Mouse (Mus musculus) stomach, embryonic 14.5 days (tissue): ENCODE results near the gene Nom1. TPM values are rescaled to one million over a fixed set of nuclear protein-coding genes. Genes with fewer than 3 reads are reported as not detected.
"Not testable (repeated sequence)": the region's sequence is repeated elsewhere in the genome, so short reads cannot be mapped to it uniquely, and the experiment has no call there.

Experiments used
- ATAC-seq: fragments of 200-750 bp; cut with Nextera tagmentation; 2 replicates; pipeline ENCODE4 v1.8.0; 2017; ENCODE audit warnings: low read depth, moderate TSS enrichment; ENCODE audit not compliant: insufficient number of reproducible peaks, insufficient read depth, low FRiP score
- H3K27ac ChIP-seq: fragments of 300-500 bp; sonication (generic); 2 replicates; pipeline ENCODE4 v1.5.1; 2014; ENCODE audit warnings: mild to moderate bottlenecking, low read length, moderate library complexity, mixed read lengths
- H3K27me3 ChIP-seq: fragments of 300-500 bp; sonication (generic); 2 replicates; pipeline ENCODE4 v1.6.1; 2014; ENCODE audit warnings: low read length, control low read depth, mixed read lengths; ENCODE audit not compliant: control insufficient read depth, insufficient read depth
- H3K36me3 ChIP-seq: fragments of 300-500 bp; sonication (generic); 2 replicates; pipeline ENCODE4 v1.6.1; 2014; ENCODE audit warnings: mild to moderate bottlenecking, control low read depth, low read length, moderate library complexity, mixed read lengths; ENCODE audit not compliant: control insufficient read depth, insufficient read depth
- H3K4me1 ChIP-seq: fragments of 300-500 bp; sonication (generic); 2 replicates; pipeline ENCODE4 v1.6.1; 2014; ENCODE audit warnings: low read length, control low read depth, mixed read lengths; ENCODE audit not compliant: control insufficient read depth, insufficient read depth
- H3K4me2 ChIP-seq: fragments of 300-500 bp; sonication (generic); replicated peaks from 2 replicates; pipeline ENCODE4 v1.6.1; 2014; ENCODE audit warnings: low read depth, low read length, control low read depth
- H3K4me3 ChIP-seq: fragments of 300-500 bp; sonication (generic); 2 replicates; pipeline ENCODE4 v1.5.1; 2014; ENCODE audit warnings: low read depth, low read length, control low read depth
- H3K9ac ChIP-seq: fragments of 300-500 bp; sonication (generic); replicated peaks from 2 replicates; pipeline ENCODE4 v1.6.1; 2014; ENCODE audit warnings: low read depth, mild to moderate bottlenecking, control low read depth, low read length, moderate library complexity, mixed read lengths
- H3K9me3 ChIP-seq: fragments of 300-500 bp; sonication (generic); 2 replicates; pipeline ENCODE4 v1.6.1; 2016; ENCODE audit warnings: low read depth, low read length, control low read depth; ENCODE audit not compliant: control insufficient read depth
- WGBS: fragments of 180-500 bp; shearing (Covaris S2); extraction: QIAGEN DNeasy Blood & Tissue Kit; methylation state at CpG from one replicate; pipeline ENCODE4 v1.1.7; 2014; 5-methylcytosine and 5-hydroxymethylcytosine counted together
- polyA plus RNA-seq: library from polyadenylated mRNA; unstranded; fragments of >200 nt; fragmentation: Nextera tagmentation; extraction: Ambion mirVana; gene quantifications from 2 replicates; pipeline ENCODE4 v1.2.1, GENCODE M21; 2014

Gene Nom1
- polyA plus RNA-seq, 1 experiment from 2014 or later = 19.0 TPM

DNA sequence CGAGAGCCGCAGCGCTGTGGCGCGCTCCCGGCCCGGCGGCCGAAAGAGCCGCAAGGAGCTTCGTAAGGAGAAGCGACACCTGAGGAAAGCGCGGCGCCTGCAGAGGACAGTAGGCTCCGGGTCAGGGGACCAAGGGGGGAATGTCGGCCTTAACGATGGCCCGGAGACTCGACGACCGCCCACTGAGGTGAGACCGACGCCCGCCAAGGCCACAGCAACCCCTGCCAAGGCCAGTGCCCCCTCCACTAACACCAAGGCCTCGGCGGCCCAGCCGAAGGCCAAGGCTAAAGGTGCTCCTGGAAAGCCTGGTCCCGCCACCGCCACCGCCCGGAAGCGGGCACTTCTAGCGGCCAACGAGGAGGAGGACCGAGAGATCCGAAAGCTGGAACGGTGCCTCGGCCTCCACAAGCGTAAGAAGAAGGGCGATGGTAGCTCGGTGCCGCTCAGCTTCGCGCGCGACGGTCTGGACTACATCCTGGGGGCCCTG lies 451 bp downstream of the Nom1 start:
- Histone ChIP-seq H3K9me3 (no peaks in the 10 kb centered on the region), H3K27me3 (no peaks in the 10 kb centered on the region), H3K4me2 (peak overlapping the region; percentile 91), H3K4me3 (peak overlapping the region; percentile 92), H3K4me1 (peaks cover 17% of the 10 kb centered on the region), H3K36me3 (peaks cover 27% of the 10 kb centered on the region; the same call in 1 of the 2 replicates), H3K9ac (peak overlapping the region; percentile 85), H3K27ac (peak overlapping the region; percentile 59; the same call in 1 of the 2 replicates)
- peak; percentile 35; the same call in 1 of the 2 replicates for ATAC-seq
- WGBS = under 1% methylated on average over 48 of the region's 48 CpGs

DNA sequence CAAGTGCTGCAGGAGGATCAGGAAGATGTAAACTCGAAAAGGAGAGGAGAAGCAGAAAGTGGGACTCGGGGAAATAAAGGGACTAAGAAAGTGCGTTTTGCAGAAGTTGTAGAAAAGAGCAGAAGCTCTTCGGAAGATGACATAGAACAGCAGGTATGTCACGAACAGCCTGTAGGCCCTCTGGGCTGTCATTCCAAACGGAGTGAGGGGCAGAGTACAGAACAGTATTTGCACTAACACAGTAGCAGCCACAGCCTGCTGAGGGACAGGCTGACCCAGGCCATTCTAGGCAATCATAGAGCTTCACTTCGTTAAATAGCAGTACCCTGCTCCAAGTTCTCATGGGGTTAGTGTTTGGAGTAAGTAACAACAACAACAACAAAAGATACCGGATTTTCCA lies 1.0 kb downstream of the Nom1 start:
- Histone ChIP-seq H3K4me3 (peak overlapping the region; percentile 92), H3K9ac (peak overlapping the region; percentile 85), H3K27ac (no peak overlapping the region), H3K36me3 (peaks cover 30% of the 10 kb centered on the region), H3K27me3 (no peaks in the 10 kb centered on the region), H3K4me1 (peaks cover 17% of the 10 kb centered on the region), H3K4me2 (peak overlapping the region; percentile 91), H3K9me3 (no peaks in the 10 kb centered on the region)
- ATAC-seq = no peak
- 41% methylated on average over 8 of the region's 8 CpGs for WGBS

DNA sequence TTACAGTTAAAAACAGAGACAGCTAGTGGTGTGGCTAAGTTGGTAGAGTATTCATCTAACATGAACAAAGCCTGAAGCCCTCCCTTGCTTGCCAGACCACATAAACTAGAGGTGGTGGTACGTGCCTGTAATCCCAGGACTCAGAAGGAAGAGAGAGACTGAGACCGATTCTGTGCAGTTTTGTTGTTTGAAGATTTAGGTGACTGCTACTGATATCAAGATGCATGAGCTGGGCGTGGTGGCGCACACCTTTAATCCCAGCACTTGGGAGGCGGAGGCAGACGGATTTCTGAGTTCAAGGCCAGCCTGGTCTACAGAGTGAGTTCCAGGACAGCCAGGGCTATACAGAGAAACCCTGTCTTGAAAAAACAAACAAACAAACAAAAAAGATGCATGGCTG lies 2.3 kb downstream of the Nom1 start:
- not testable (repeated sequence) for ATAC-seq, H3K4me2 ChIP-seq, H3K4me3 ChIP-seq, H3K9ac ChIP-seq, H3K27ac ChIP-seq, H3K27me3 ChIP-seq, H3K9me3 ChIP-seq
- 90% methylated on average over 6 of the region's 6 CpGs for WGBS
- Histone ChIP-seq H3K4me1 (peaks cover 17% of the 10 kb centered on the region), H3K36me3 (peaks cover 42% of the 10 kb centered on the region)

DNA sequence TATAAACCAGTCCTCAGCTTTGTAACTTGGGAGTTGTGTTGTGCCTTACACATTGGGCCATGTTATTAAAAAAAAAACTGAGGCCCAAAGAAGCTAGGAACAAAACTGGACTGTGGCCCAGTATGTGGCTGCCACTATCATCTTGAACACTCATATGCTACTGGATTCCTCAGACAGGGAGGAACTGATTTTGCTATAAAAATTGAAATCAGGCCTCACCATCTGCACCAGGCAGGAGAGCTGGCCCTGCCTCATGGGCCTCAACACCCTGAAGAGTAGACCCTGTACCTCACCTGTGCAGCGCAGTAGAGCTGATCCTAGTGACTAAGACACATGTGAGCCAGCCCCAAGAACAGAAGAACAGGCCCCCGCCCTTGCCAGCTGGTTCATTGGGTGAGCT lies 10.8 kb downstream of the Nom1 start:
- Histone ChIP-seq H3K9ac (no peak overlapping the region), H3K4me2 (no peak overlapping the region), H3K27me3 (no peaks in the 10 kb centered on the region), H3K4me3 (no peak overlapping the region), H3K36me3 (peaks cover 79% of the 10 kb centered on the region), H3K4me1 (no peaks in the 10 kb centered on the region), H3K27ac (no peak overlapping the region), H3K9me3 (no peaks in the 10 kb centered on the region)
- ATAC-seq = no peak
- WGBS = 96% methylated on average over 2 of the region's 2 CpGs

DNA sequence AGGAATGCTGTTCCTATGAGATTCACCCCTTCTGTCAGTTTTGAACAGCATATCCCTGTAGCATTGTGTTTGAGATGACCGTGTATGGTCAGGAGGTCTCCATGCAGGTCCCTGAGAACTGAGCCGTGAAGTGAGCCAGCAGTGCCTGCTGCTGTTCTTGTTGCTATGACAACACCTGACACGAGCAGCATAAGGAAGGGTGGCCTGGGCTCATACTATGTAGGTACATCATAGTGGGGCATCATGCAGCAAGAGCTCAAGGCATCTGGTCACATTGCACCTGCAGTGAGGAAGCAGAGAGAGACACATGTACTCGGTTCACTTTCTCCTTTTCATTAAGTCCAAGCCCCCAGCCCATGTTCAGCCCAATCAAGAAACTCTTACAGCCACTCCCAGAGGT lies 17.9 kb downstream of the Nom1 start:
- H3K9me3 ChIP-seq = no peaks in the 10 kb centered on the region
- H3K9ac ChIP-seq = no peak overlapping the region
- no peaks in the 10 kb centered on the region for H3K27me3 ChIP-seq
- peaks cover 38% of the 10 kb centered on the region for H3K36me3 ChIP-seq
- WGBS = 72% methylated on average over 4 of the region's 4 CpGs
- no peaks in the 10 kb centered on the region for H3K4me1 ChIP-seq
- ATAC-seq = no peak
- H3K4me2 ChIP-seq = no peak overlapping the region
- H3K4me3 ChIP-seq = no peak overlapping the region
- no peak overlapping the region for H3K27ac ChIP-seq

DNA sequence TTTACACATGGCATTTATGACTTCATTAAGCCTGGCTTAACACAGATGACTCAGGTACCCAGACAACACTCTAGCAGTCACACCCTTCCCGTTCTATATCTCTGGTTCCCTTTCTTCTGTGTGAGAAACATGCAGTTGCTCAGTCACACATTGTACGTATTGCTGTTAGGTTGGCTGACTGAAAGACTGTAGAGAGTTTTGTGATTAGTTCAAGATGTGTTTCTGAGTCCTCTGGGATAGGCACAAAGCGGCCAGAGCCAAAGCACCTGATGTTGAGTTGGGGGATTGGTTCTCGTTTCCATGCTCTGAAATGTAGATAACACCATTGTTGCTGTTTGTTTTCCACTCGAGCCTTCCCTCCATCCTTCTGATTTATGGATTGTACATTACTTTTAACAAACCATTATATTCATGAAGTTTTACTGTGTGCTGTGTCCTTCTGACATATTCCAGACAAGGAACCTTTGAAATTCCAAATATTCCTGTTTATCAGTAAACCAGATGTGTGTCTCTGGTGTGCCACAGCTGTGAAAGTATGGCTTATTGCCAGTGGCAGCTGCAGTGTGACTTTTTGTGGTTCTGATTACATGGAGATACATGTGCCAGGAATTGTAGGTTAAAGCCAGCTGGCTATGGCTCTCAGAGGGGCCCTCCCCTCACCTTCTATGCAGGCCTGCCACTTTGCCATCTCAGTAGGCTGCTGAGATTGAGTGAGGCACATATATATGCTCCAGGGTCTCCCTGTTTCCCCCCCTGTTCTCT lies 22.6 kb downstream of the Nom1 start:
- Histone ChIP-seq H3K4me1 (no peaks in the 10 kb centered on the region), H3K9me3 (no peaks in the 10 kb centered on the region), H3K27ac (no peak overlapping the region), H3K4me3 (no peak overlapping the region), H3K36me3 (peaks cover 17% of the 10 kb centered on the region), H3K27me3 (no peaks in the 10 kb centered on the region), H3K9ac (no peak overlapping the region), H3K4me2 (no peak overlapping the region)
- 67% methylated on average over 5 of the region's 5 CpGs for WGBS
- ATAC-seq = no peak

DNA sequence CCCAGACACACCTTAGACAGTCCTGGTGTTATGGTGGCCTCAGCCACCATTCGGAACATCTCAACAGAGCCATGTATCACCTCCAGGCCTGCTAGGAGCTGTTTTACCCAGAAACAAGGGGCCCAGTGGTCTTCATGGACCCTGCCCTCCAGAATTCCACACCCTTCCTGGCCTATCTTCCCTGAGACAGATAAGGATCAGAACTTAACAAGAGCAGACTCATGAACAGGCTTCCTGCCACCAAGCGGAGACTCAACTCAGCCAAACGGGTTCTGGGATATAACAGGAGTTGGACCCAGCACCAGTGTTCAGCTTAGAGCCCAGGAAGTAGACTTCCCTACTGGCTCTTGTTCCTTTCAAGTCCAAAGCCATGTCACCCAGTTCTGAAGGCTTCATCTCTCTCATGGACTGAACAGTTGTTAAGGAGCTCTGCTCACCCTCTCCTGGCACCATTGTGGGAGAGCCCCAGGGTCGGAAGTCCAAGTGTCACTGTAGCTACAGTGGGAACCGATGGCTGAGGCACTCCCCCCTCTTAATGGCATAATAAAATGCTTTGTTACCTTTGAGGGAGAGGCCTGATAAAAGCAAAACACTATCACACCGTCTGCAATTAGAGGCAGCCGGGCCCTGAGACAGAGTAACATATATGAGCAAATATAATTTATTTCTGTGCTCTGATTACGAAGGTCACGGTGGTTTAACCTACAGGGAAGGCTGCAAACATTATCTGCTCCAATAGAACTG lies 28.7 kb downstream of the Nom1 start:
- ATAC-seq = 0 out of 2 replicates have a peak, but pooled peaks have one; percentile 20

DNA sequence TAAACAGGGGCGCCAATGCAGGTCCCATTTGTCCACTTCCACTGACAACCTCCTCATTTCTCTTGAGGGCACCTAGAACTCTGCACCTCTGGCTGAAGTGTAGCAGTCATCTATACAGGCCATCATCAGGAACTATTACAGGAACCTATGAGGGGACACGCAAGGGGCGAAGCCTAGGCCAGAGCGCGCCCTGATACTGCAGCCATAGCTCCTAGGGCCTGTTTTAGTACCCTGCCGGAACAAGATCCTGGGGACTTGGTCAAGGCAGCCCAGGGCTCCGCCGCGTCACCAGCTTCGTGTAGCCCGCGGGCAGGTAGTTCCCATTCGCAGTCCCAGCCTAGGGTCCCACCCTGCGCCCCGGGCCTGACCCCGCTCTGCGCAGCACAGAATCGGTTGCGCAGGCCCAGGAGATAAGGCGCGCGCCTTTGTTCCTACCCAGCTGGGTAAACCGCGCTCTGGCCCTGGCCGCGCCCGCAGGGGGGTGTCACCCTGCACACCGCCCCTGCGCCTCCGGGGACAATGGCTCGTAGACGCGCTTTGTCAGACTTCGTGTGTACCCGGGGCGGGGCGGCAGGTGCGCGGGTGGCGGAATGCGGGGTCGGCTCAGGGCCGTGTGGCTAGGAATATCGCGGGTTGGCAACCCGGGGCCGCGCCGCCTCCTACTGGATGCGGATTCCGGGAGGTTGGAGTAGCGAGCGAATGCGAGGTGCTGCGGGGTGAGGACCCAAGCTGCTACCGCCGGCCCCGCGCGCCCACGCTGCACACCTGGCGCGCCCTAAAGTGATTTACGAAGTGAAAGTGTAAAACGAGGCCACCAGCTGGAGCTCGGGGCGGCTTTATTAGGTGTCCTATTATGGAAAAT lies 33.3 kb downstream of the Nom1 start:
- Histone ChIP-seq H3K4me1 (0 out of 2 replicates have a peak, but pooled peaks cover 3% of the 10 kb centered on the region), H3K9ac (no peak overlapping the region), H3K9me3 (no peaks in the 10 kb centered on the region), H3K27me3 (peaks cover 24% of the 10 kb centered on the region), H3K36me3 (no peaks in the 10 kb centered on the region), H3K27ac (peak overlapping the region; percentile 82), H3K4me2 (peak overlapping the region; percentile 49), H3K4me3 (peak overlapping the region; percentile 32)
- peak; percentile 92 for ATAC-seq
- 4% methylated on average over 67 of the region's 67 CpGs for WGBS

More for the DNA sequence above, 28.7 kb downstream of the Nom1 start:
- no peaks in the 10 kb centered on the region for H3K4me1 ChIP-seq
- H3K27ac ChIP-seq = no peak overlapping the region; the same call in 1 of the 2 replicates
- no peak overlapping the region for H3K4me3 ChIP-seq
- no peaks in the 10 kb centered on the region for H3K9me3 ChIP-seq
- H3K36me3 ChIP-seq = peaks cover 5% of the 10 kb centered on the region; the same call in 1 of the 2 replicates
- H3K27me3 ChIP-seq = peaks cover 8% of the 10 kb centered on the region; the same call in 1 of the 2 replicates
- no peak overlapping the region for H3K9ac ChIP-seq
- no peak overlapping the region for H3K4me2 ChIP-seq
- 64% methylated on average over 9 of the region's 9 CpGs for WGBS
